Mouse (Mus musculus): Measurements from ENCODE around the gene Oas1f. TPM values are rescaled to one million over a fixed set of nuclear protein-coding genes. Genes with fewer than 3 reads are reported as not detected.
"Not testable (repeated sequence)": the region's sequence is repeated elsewhere in the genome, so short reads cannot be mapped to it uniquely, and the experiment has no call there.

Gene Oas1f
- not detected in 2 replicates for polyA plus RNA-seq (2015; fragmentation: Nextera tagmentation; extraction: Ambion mirVana)

DNA sequence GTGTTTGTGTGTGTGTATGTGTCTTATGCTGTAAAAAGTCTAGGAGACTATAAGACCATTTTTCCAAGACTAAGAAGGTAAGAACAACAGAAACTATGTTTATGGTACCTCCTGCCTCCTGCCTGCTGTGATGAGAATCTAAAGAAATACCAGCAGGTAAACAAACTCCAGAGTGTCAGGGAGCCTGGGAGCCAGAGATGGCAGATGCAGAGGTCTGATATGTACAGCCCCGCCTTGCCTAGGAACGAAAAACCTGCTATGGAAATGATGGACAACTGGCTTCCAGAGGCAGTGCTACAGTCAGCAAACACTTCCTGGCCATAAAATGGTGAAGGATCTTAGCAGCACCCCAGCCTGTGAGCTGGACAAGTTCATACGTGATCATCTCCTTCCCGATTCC lies at the start of gene Oas1f:
Oas1f (plus strand) TSS at position 301 of the 400 bp plus-strand sequence.
- WGBS: 88% methylated on average over 4 of the region's 4 CpGs
- no peaks in the 10 kb centered on the region for H3K27me3 ChIP-seq
- no peak for ATAC-seq (replicated peaks)
- H3K4me1 ChIP-seq: 0 out of 2 replicates have a peak, but pooled peaks cover 2% of the 10 kb centered on the region
- H3K4me2 ChIP-seq (replicated peaks): no peak within 1 kb of the TSS
- H3K4me3 ChIP-seq: no peak within 1 kb of the TSS
- H3K36me3 ChIP-seq: no peaks in the 10 kb centered on the region
- H3K9me3 ChIP-seq: no peaks in the 10 kb centered on the region
- no peak within 1 kb of the TSS for H3K27ac ChIP-seq (replicated peaks)
- H3K9ac ChIP-seq (replicated peaks): no peak within 1 kb of the TSS

DNA sequence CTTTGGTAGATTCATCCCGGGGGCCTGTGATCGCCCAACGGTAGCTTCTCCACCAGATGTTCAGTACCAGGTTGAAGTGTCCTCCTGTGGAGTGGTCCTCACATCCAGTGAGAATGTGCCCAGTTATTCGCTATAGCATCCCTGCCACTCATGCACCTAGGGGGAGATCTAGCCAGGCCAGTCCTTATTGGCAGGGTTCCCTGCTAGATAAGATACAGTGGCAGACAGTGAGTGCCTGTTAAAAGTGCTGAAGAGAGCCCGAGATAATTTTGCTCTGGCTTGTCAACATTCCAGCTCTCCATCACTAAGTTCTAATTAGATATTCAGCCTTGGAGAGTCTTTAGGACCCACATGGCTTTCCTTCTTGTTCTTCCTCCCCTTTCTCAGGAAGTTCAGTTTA lies 49.0 kb upstream of the Oas1f start:
- 69% methylated on average over 5 of the region's 5 CpGs for WGBS
- not testable (repeated sequence) for H3K4me1 ChIP-seq; H3K27ac ChIP-seq (replicated peaks)

DNA sequence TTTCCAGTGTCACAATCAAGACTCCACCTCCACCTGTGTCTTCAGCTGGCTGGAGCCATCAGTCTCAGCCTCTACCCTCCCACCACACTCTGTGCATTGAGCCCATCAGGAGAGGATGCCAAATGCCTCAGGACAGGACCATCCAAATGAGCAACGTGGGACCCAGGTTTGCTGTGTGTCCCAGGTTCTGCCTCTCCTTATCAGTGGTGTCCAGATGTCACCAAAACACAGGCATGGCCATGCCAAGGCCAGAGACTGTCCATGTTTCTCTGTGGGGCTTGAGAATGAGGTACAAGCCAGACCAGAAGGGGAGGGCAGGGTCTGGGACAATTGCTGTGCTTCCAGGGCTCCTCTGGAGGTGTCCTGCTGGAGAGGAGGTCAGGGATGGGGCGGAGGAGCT lies 48.2 kb upstream of the Oas1f start:
- H3K4me1 ChIP-seq; H3K9ac ChIP-seq (replicated peaks); ATAC-seq (replicated peaks); H3K4me3 ChIP-seq; H3K9me3 ChIP-seq; H3K27ac ChIP-seq (replicated peaks); H3K27me3 ChIP-seq; H3K4me2 ChIP-seq (replicated peaks); H3K36me3 ChIP-seq: not testable (repeated sequence)
- WGBS: 76% methylated on average over 2 of the region's 2 CpGs

More for the DNA sequence above, 49.0 kb upstream of the Oas1f start:
- not testable (repeated sequence) for H3K9me3 ChIP-seq; H3K36me3 ChIP-seq; H3K4me3 ChIP-seq; H3K4me2 ChIP-seq (replicated peaks); H3K27me3 ChIP-seq; ATAC-seq (replicated peaks); H3K9ac ChIP-seq (replicated peaks)

DNA sequence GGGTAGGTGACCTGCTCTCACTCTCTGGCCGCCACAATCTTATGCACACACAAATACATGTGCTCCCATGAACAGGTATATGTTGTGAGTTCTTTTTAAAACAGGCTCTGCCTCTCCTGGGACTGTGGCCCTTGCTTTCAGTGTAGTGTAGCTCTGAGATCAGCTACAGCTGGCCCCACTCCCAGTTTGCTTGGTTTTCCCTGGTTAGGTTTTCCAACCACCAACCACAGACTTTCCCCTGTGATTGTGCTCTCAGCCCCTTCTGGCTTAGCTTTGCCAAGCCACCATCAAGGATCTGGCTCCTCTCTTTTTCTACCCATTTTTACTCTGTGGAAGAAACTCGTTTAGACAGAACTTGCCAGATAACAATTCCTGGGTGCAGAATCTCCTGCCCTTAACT lies 43.6 kb upstream of the Oas1f start:
- Histone ChIP-seq H3K4me1 (no peaks in the 10 kb centered on the region), H3K36me3 (no peaks in the 10 kb centered on the region), H3K9ac (replicated peaks) (no peak overlapping the region), H3K4me3 (no peak overlapping the region), H3K9me3 (no peaks in the 10 kb centered on the region), H3K4me2 (replicated peaks) (no peak overlapping the region), H3K27ac (replicated peaks) (no peak overlapping the region), H3K27me3 (no peaks in the 10 kb centered on the region)
- ATAC-seq (replicated peaks): no peak
- 80% methylated on average over 2 of the region's 2 CpGs for WGBS

DNA sequence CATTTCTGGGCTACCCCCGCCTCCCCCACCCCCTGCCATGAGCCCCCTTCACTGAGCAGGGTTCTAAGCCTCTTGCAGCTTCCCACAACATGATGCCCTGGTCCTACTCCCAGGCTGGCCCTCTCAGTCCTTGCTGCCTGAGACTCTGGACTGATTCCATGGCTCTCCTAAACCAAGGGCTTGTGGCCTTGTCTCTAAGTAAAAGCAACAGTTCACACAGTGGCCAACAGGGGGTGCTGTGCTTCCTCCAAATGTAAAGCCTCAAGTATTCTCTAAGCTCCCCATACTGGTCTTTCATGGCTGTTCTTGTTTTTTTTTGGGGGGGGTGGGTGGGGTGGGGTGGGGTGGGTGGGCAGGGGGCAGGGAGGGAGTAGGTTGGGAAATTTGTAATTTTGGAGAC lies 40.7 kb upstream of the Oas1f start:
- Histone ChIP-seq H3K36me3 (no peaks in the 10 kb centered on the region), H3K27ac (replicated peaks) (no peak overlapping the region), H3K9me3 (no peaks in the 10 kb centered on the region), H3K27me3 (no peaks in the 10 kb centered on the region), H3K4me3 (no peak overlapping the region), H3K4me2 (replicated peaks) (no peak overlapping the region), H3K9ac (replicated peaks) (no peak overlapping the region), H3K4me1 (no peaks in the 10 kb centered on the region)
- no peak for ATAC-seq (replicated peaks)
- 87% methylated on average over 1 of the region's 1 CpGs for WGBS

DNA sequence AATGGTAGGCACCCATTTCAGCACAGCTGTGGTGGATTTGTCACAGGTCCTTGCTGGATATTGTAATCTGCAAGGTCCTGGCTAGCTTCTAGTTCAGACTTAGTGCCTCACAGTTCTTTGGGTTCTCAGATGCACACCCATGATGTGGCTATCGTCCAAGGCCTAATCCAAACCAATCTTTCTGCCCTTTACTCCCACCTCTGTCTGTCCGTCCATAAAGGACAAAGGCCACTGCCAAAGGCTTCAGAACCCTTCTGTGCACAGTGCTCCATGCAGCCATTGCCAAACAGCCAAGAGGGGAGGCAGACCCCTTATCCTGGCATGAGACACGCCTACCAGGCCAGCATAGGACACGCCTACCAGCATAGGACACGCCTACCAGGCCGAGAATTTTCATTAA lies 38.0 kb upstream of the Oas1f start:
- Histone ChIP-seq H3K4me1 (peaks cover 9% of the 10 kb centered on the region), H3K27me3 (no peaks in the 10 kb centered on the region), H3K4me2 (replicated peaks) (no peak overlapping the region), H3K4me3 (no peak overlapping the region), H3K27ac (replicated peaks) (no peak overlapping the region), H3K9ac (replicated peaks) (no peak overlapping the region), H3K9me3 (no peaks in the 10 kb centered on the region), H3K36me3 (no peaks in the 10 kb centered on the region)
- 35% methylated on average over 6 of the region's 6 CpGs for WGBS
- ATAC-seq (replicated peaks): no peak

DNA sequence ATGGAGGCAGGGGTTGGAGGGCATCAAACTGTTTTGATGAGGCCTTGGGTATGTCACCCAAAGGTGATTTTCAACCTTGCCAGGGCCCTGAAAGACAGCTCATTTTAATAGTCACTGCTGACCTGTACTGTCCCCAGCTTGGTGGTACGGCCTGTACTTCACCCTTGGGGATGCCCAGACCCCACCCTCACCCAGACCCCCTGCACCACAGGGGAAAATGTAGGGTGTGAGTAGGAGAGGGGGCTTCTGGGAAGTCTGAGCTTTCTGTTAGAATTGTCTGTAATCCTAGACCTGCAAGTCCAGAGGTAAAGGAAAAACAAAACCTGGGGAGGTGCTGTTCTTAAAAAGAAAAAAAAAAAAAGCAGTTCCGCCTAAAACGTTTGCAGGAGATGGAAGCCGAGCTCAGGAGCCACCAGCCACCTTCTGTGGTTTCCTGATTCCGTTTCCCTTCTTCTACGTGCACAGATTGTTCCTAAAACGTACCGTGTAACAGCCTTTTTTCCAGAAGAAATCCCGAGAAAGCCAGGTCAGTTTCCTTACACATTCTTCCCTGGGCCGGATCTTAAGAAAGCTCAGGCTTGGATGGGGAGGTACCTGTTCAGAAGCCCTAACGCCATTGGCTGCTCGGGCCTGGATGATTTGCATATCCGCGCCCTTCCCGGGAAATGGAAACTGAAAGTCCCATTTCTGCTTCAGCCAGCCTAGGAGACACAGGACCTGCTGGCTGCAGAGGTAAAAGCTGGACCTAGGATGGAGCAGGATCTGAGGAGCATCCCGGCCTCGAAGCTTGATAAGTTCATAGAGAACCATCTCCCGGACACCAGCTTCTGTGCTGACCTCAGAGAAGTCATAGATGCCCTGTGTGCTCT lies 35.0 kb upstream of the Oas1f start, which contains the start of gene Oas1c:
Oas1c (minus strand) TSS at position 564 of the 869 bp plus-strand sequence.
- Histone ChIP-seq H3K9ac (replicated peaks) (peak within 1 kb of the TSS; percentile 29), H3K4me2 (replicated peaks) (peak within 1 kb of the TSS; percentile 42), H3K4me1 (peaks cover 9% of the 10 kb centered on the region), H3K27ac (replicated peaks) (peak within 1 kb of the TSS; percentile 62), H3K36me3 (no peaks in the 10 kb centered on the region), H3K4me3 (peak within 1 kb of the TSS; percentile 36), H3K27me3 (no peaks in the 10 kb centered on the region), H3K9me3 (no peaks in the 10 kb centered on the region)
- WGBS: 7% methylated on average over 18 of the region's 18 CpGs
- ATAC-seq (replicated peaks): peak; percentile 84

DNA sequence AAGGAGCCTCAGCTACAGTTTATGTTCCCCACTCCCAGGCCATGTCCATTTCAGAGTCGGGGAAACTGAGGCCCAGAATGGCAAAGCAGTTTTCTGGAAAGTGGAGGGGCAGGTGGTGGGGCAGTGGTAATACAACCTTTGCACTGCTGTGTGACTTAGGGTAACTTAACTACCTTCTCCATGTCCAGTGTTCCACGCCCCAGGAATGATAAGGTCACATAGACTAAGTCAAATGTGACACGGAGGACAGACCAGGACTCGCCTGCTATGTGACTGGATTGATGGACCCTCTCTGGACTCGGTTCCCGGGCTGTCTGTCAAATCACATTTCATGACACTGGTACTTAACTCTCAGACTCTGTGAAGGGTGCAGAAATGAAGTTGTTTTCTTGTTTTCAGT lies 34.1 kb upstream of the Oas1f start:
- Histone ChIP-seq H3K9me3 (no peaks in the 10 kb centered on the region), H3K27me3 (no peaks in the 10 kb centered on the region), H3K4me3 (peak overlapping the region; percentile 36; the same call in 1 of the 2 replicates), H3K36me3 (no peaks in the 10 kb centered on the region), H3K4me1 (peaks cover 9% of the 10 kb centered on the region), H3K4me2 (replicated peaks) (peak overlapping the region; percentile 42; the same call in 1 of the 2 replicates), H3K9ac (replicated peaks) (no peak overlapping the region), H3K27ac (replicated peaks) (no peak overlapping the region)
- 87% methylated on average over 6 of the region's 6 CpGs for WGBS
- no peak for ATAC-seq (replicated peaks)

DNA sequence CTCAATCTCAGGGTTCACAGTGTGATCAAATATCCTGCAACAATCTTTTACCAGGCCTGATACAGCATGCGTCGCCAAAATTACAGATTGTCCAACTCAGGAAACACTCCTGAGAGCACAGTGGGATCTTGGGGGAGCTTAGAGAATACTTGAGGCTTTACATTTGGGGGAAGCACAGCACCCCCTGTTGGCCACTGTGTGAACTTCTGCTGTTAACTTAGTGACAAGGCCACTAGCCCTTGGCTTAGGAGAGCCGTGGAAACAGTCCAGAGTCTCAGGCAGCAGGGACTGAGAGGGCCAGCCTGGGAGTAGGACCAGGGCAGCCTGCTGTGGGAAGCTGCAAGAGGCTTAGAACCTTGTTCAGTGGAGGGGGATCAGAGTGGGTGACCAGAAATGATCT lies 31.2 kb upstream of the Oas1f start:
- H3K9me3 ChIP-seq: 0 out of 2 replicates have a peak, but pooled peaks cover 6% of the 10 kb centered on the region
- no peak overlapping the region for H3K27ac ChIP-seq (replicated peaks)
- ATAC-seq (replicated peaks): no peak
- H3K36me3 ChIP-seq: no peaks in the 10 kb centered on the region
- no peak overlapping the region for H3K9ac ChIP-seq (replicated peaks)
- H3K4me1 ChIP-seq: peaks cover 9% of the 10 kb centered on the region
- no peaks in the 10 kb centered on the region for H3K27me3 ChIP-seq
- WGBS: 73% methylated on average over 3 of the region's 3 CpGs
- H3K4me2 ChIP-seq (replicated peaks): no peak overlapping the region
- H3K4me3 ChIP-seq: no peak overlapping the region

DNA sequence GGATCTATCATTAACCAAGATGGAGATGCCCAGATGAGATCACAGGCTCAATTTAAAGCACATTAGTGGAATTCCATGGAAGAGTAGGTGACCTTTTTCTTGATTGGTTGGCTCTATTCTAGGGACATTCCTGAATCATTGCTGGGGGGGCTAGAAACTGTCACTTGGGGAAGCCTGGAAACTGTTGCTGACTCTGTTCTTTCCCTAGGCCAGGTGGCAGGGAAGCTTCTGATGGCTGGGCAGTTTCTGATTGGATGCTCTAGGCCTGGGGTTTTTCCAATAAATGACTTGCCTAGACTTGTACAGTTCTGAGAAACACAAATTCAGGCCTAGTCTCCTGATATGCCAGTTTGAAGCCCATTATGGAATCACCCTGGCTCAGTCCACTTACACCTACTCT lies 28.2 kb upstream of the Oas1f start:
- H3K36me3 ChIP-seq: no peaks in the 10 kb centered on the region
- no peak overlapping the region for H3K4me2 ChIP-seq (replicated peaks)
- no peak overlapping the region for H3K4me3 ChIP-seq
- no peaks in the 10 kb centered on the region for H3K4me1 ChIP-seq
- no peaks in the 10 kb centered on the region for H3K27me3 ChIP-seq
- H3K9ac ChIP-seq (replicated peaks): no peak overlapping the region
- ATAC-seq (replicated peaks): no peak
- 0 out of 2 replicates have a peak, but pooled peaks cover 6% of the 10 kb centered on the region for H3K9me3 ChIP-seq
- no peak overlapping the region for H3K27ac ChIP-seq (replicated peaks)

DNA sequence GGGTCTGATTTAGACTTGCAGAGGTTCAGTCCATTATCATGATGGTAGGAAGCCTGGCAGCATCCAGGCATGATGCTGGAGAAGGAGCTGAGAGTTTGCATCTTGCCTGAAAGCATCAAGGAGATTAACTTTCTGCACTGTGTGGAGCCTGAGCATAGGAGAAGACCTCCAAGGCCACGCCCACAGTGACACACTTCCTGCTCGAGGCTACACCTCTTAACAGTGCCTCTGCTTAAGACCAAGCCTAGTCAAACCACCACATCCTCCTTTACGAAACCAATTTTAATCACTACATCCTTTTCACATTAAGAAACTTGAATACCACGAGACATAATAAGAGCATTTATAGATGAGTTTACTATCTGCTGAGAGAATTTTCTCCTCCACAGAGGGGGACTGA lies 16.1 kb upstream of the Oas1f start:
- H3K4me2 ChIP-seq (replicated peaks): no peak overlapping the region
- H3K9me3 ChIP-seq: no peaks in the 10 kb centered on the region
- H3K4me1 ChIP-seq: peaks cover 11% of the 10 kb centered on the region
- 82% methylated on average over 4 of the region's 4 CpGs for WGBS
- H3K4me3 ChIP-seq: no peak overlapping the region
- H3K27me3 ChIP-seq: no peaks in the 10 kb centered on the region
- H3K36me3 ChIP-seq: no peaks in the 10 kb centered on the region
- no peak overlapping the region for H3K9ac ChIP-seq (replicated peaks)
- H3K27ac ChIP-seq (replicated peaks): no peak overlapping the region
- no peak for ATAC-seq (replicated peaks)

DNA sequence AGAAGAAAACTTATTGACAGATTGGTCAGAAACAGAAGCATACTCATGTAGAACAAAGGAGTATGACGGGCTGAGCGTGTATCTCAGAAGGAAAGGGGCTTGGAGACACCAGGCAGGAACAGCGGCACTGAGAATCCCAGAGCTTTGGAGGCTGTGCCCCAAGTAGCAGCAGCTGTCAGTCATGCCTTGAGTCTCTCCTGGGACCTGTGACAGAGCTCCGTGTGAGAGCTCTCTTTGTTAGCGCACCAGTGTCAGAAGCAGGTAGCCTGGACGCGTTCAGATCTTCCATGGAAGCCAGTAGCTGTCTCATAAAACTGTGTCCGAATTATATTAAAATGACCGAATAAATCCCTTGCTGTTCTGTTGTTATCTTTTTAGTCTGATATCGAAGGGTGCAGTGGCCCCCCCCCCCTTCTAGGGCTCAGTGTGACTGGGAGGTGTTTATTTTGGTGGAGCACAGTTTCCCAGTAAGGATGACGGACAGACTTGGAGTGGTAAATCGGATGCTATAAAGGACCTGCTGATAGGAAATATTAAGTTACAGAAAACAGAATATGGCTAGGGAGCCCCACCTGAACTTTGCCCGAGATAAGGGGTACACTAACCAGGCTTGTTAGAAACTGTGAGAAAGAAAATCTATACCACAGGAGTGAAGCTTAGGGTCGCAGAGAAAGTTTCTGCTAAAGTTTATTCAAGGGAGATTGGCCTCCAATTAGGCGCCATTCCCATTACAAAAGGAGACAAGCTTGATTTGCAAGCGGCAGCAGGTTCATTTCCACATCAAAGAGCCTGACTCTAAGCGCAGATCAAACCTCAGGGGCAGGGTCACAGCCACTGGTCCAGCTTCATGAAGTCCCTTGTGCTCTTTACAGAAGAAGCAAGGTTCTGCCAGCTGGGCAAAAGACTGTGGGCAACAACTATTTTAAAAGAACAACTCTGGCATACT lies 13.6 kb upstream of the Oas1f start:
- Histone ChIP-seq H3K27me3 (no peaks in the 10 kb centered on the region), H3K9me3 (no peaks in the 10 kb centered on the region), H3K4me3 (no peak overlapping the region), H3K27ac (replicated peaks) (no peak overlapping the region), H3K9ac (replicated peaks) (no peak overlapping the region), H3K4me2 (replicated peaks) (peak overlapping the region; percentile 22), H3K36me3 (no peaks in the 10 kb centered on the region), H3K4me1 (peaks cover 11% of the 10 kb centered on the region)
- 7% methylated on average over 17 of the region's 17 CpGs for WGBS
- ATAC-seq (replicated peaks): no peak

Measured in forebrain, embryonic 15.5 days (tissue).